Mouse (Mus musculus): ENCODE data around the gene Timm8b. TPM values are rescaled to one million over a fixed set of nuclear protein-coding genes. Genes with fewer than 3 reads are reported as not detected.

Gene Timm8b
- polyA plus RNA-seq (2012; rRNA removed): 93.7 and 98.1 TPM in 2 replicates

DNA sequence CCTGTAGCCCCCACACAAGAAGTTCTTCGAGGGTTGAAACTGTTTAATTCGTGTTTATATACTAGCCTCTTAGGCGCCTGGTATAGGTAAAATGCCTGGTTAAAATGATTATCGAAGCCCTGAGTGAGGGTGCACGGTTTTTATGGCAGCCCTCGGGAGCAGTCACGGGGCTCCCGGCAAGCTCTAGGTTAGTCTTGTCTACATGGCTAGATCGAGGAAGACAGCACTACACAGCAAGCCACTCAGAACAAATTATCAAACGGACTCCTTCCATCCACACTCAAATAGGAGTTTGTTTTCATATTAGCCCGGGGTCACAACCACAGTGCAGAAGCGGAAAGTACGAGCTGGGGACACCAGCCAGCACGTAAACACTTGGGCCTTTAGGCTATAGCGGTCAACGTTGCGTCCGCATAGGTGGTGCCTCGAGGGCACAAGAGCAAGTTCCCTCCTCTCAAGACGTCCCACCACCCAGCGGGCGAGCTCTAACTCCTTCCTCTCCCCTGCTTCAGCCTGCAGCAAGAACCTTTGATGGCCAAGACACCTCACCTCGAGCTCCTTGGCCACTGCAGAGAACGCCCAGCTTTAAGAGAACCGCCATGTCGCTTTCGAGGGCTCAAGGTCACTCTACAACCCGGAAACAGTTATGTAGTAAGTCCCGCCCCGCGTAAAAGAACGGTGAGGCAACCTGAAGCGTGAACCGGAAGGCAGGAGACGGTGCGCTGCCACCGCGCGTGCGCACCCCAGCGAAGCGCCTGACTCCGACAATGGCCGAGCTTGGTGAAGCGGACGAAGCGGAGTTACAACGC lies at the start of gene Timm8b, which contains the start of gene Sdhd:
Gene Timm8b, plus strand, starts transcription at position 722 of the 809 bp plus-strand sequence.
Gene Sdhd, minus strand, starts transcription at position 624 of the 809 bp plus-strand sequence.
- Histone ChIP-seq H3K4me3 (ENCODE audit: low read depth, low read length) (peak within 1 kb of the TSS; percentile 85), H3K27me3 (ENCODE audit: control insufficient read depth, insufficient read depth, low read length) (no peaks in the 10 kb centered on the region), H3K36me3 (ENCODE audit: control insufficient read depth, insufficient read depth, low read length) (peaks cover 30% of the 10 kb centered on the region), H3K4me1 (ENCODE audit: control insufficient read depth, insufficient read depth, insufficient read length, low read length) (peaks cover 10% of the 10 kb centered on the region), H3K27ac (ENCODE audit: insufficient read depth, low read depth, low read length) (peak within 1 kb of the TSS; percentile 82)
- WGBS: under 1% methylated on average over 48 of the region's 48 CpGs
- TF ChIP-seq POLR2A (IDR thresholded peaks at IDR 0.05; ENCODE audit: low read depth, low read length) (no peak), CTCF (IDR thresholded peaks at IDR 0.05; ENCODE audit: extremely low read depth, insufficient read length, insufficient replicate concordance, low read depth, low read length) (no peak)

- TF ChIP-seq POLR2A (IDR thresholded peaks at IDR 0.05; ENCODE audit: low read depth, low read length) (peak; percentile 43; the same call in 1 of the 2 replicates), CTCF (IDR thresholded peaks at IDR 0.05; ENCODE audit: extremely low read depth, insufficient read length, insufficient replicate concordance, low read depth, low read length) (no peak)
- 9% methylated on average over 12 of the region's 12 CpGs for WGBS
Observed at GRCm38 (mm10) chr9:50554241-50555093, 49.2 kb upstream of the Timm8b start, which contains the start of gene Il18. Gene Il18 (plus strand): TSS chr9:50554827.

GRCm38 (mm10) chr9:50555094-50555446 lies 48.6 kb upstream of the Timm8b start, which contains the start of gene Bco2:
Gene Bco2 (minus strand): TSS chr9:50555181.
- WGBS: 13% methylated on average over 2 of the region's 2 CpGs
- no peak for TF ChIP-seq CTCF (IDR thresholded peaks at IDR 0.05; ENCODE audit: extremely low read depth, insufficient read length, insufficient replicate concordance, low read depth, low read length)
- no peak for TF ChIP-seq POLR2A (IDR thresholded peaks at IDR 0.05; ENCODE audit: low read depth, low read length)
- H3K4me1 ChIP-seq (ENCODE audit: control insufficient read depth, insufficient read depth, insufficient read length, low read length): peaks cover 6% of the 10 kb centered on the region; the same call in 1 of the 2 replicates
- no peaks in the 10 kb centered on the region for H3K27me3 ChIP-seq (ENCODE audit: control insufficient read depth, insufficient read depth, low read length)
- H3K36me3 ChIP-seq (ENCODE audit: control insufficient read depth, insufficient read depth, low read length): peaks cover 1% of the 10 kb centered on the region; the same call in 1 of the 2 replicates
- peak within 1 kb of the TSS; percentile 100 for H3K27ac ChIP-seq (ENCODE audit: insufficient read depth, low read depth, low read length)
- peak within 1 kb of the TSS; percentile 70 for H3K4me3 ChIP-seq (ENCODE audit: low read depth, low read length)

More at GRCm38 (mm10) chr9:50554241-50555093, 49.2 kb upstream of the Timm8b start, which contains the start of gene Il18:
- Histone ChIP-seq H3K27ac (ENCODE audit: insufficient read depth, low read depth, low read length) (peak within 1 kb of the TSS; percentile 100), H3K4me1 (ENCODE audit: control insufficient read depth, insufficient read depth, insufficient read length, low read length) (peaks cover 6% of the 10 kb centered on the region; the same call in 1 of the 2 replicates), H3K36me3 (ENCODE audit: control insufficient read depth, insufficient read depth, low read length) (peaks cover 2% of the 10 kb centered on the region; the same call in 1 of the 2 replicates), H3K4me3 (ENCODE audit: low read depth, low read length) (peak within 1 kb of the TSS; percentile 70), H3K27me3 (ENCODE audit: control insufficient read depth, insufficient read depth, low read length) (no peaks in the 10 kb centered on the region)

DNA sequence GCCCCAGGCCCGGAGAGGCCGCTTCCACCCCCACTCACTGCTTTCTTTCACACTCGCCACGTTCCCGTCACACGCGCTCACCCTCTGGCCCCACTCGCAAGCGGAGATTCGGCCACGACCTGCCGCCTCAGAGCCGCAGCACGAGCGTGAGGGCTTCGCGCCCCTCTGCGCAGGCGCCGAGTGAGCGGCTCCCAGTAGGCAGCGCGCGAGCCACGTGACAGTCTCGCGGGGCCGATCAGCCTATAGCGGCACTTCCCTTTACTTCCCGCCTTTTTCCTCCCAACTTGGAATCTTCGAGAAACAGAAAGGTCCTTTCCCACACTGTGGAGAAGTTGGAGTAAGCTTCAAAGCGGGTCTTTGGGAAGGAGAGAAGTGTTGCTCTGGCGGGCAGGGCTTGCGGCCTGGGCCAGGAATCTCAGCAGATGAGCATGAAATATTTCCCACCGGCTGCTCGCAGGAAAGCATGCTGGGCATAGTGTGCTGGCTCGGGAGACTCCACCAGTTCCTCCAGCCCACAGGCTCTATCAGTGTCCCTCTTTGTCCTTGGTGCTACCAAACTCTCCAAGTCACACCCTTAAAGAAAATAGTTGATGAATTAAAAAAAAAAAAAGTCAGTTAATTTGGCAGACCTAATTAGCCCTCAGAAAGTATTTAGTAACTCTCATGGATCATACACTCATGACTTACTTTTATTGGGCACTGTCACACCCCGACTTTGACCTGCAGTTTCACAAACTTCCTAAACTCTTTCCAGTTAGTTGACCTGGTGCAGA lies 42.4 kb upstream of the Timm8b start, which contains the start of gene Tex12:
Gene Tex12, minus strand, starts transcription at position 181 of the 773 bp plus-strand sequence.
- peak within 1 kb of the TSS; percentile 70 for H3K27ac ChIP-seq (ENCODE audit: insufficient read depth, low read depth, low read length)
- WGBS: 85% methylated on average over 38 of the region's 38 CpGs
- no peak within 1 kb of the TSS for H3K4me3 ChIP-seq (ENCODE audit: low read depth, low read length)
- no peaks in the 10 kb centered on the region for H3K27me3 ChIP-seq (ENCODE audit: control insufficient read depth, insufficient read depth, low read length)
- TF ChIP-seq POLR2A (IDR thresholded peaks at IDR 0.05; ENCODE audit: low read depth, low read length): no peak
- TF ChIP-seq CTCF (IDR thresholded peaks at IDR 0.05; ENCODE audit: extremely low read depth, insufficient read length, insufficient replicate concordance, low read depth, low read length): no peak
- H3K4me1 ChIP-seq (ENCODE audit: control insufficient read depth, insufficient read depth, insufficient read length, low read length): peaks cover 7% of the 10 kb centered on the region
- H3K36me3 ChIP-seq (ENCODE audit: control insufficient read depth, insufficient read depth, low read length): no peaks in the 10 kb centered on the region

- Histone ChIP-seq H3K4me3 (ENCODE audit: low read depth, low read length) (no peak overlapping the region), H3K27me3 (ENCODE audit: control insufficient read depth, insufficient read depth, low read length) (no peaks in the 10 kb centered on the region), H3K4me1 (ENCODE audit: control insufficient read depth, insufficient read depth, insufficient read length, low read length) (peaks cover 7% of the 10 kb centered on the region), H3K36me3 (ENCODE audit: control insufficient read depth, insufficient read depth, low read length) (no peaks in the 10 kb centered on the region), H3K27ac (ENCODE audit: insufficient read depth, low read depth, low read length) (no peak overlapping the region)
- TF ChIP-seq POLR2A (IDR thresholded peaks at IDR 0.05; ENCODE audit: low read depth, low read length) (no peak), CTCF (IDR thresholded peaks at IDR 0.05; ENCODE audit: extremely low read depth, insufficient read length, insufficient replicate concordance, low read depth, low read length) (no peak)
- WGBS: 27% methylated on average over 2 of the region's 2 CpGs
Observed at GRCm38 (mm10) chr9:50561918-50562360, 41.8 kb upstream of the Timm8b start.

DNA sequence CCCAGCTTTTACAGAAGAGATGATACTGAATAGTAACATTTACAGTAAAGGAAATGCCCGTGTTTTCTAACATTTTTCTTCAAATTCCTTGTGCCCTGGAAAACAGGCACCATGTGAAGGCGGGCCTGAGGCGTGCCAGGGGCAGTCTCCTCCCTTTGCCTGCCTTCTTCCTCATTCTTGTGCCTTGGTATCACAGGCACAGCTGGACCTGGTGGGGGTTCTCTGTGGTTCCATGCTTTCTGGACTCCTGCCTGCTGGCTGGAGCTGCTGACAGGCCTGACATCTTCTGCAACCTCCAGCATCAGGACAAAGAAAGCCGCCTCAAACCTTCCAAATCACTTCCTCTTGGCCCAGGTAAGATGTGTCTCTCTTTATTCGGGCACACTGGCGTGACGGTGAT lies 38.5 kb upstream of the Timm8b start:
- peak overlapping the region; percentile 57 for H3K4me3 ChIP-seq (ENCODE audit: low read depth, low read length)
- 33% methylated on average over 7 of the region's 7 CpGs for WGBS
- no peak for TF ChIP-seq POLR2A (IDR thresholded peaks at IDR 0.05; ENCODE audit: low read depth, low read length)
- no peak for TF ChIP-seq CTCF (IDR thresholded peaks at IDR 0.05; ENCODE audit: extremely low read depth, insufficient read length, insufficient replicate concordance, low read depth, low read length)

More for the DNA sequence above, 38.5 kb upstream of the Timm8b start:
- Histone ChIP-seq H3K27me3 (ENCODE audit: control insufficient read depth, insufficient read depth, low read length) (no peaks in the 10 kb centered on the region), H3K4me1 (ENCODE audit: control insufficient read depth, insufficient read depth, insufficient read length, low read length) (peaks cover 11% of the 10 kb centered on the region), H3K36me3 (ENCODE audit: control insufficient read depth, insufficient read depth, low read length) (no peaks in the 10 kb centered on the region), H3K27ac (ENCODE audit: insufficient read depth, low read depth, low read length) (peak overlapping the region; percentile 27; the same call in 1 of the 2 replicates)

All from small intestine, adult 2 months (tissue).